Mouse (Mus musculus) WW6 (cell line): ENCODE data around the gene Xrcc5.

Experiments used
- DNase-seq: peaks from one replicate; pipeline ENCODE4 v3.0.0-alpha.2; 2013; ENCODE audit warnings: low read depth, low spot score

The Xrcc5 gene

GRCm38 (mm10) chr1:72307317-72307798, at the start of gene Xrcc5:
Xrcc5 (plus strand) TSS chr1:72307421.
- DNase-seq, result peak; percentile 97

GRCm38 (mm10) chr1:72263099-72263498, 44.1 kb upstream of the Xrcc5 start:
- DNase-seq, result no peak

GRCm38 (mm10) chr1:72278085-72278484, 29.1 kb upstream of the Xrcc5 start:
- DNase-seq, result no peak

GRCm38 (mm10) chr1:72282604-72283003, 24.6 kb upstream of the Xrcc5 start:
- DNase-seq, result no peak

GRCm38 (mm10) chr1:72283992-72284485, 23.2 kb upstream of the Xrcc5 start, which contains the start of the genes Pecr and Tmem169:
Pecr (minus strand) TSS chr1:72284314.
Tmem169 (plus strand) TSS chr1:72284369.
- peak; percentile 80 for DNase-seq

- no peak for DNase-seq
Measured at GRCm38 (mm10) chr1:72284539-72284938, 22.7 kb upstream of the Xrcc5 start.

GRCm38 (mm10) chr1:72286904-72287303, 20.3 kb upstream of the Xrcc5 start:
- no peak for DNase-seq

GRCm38 (mm10) chr1:72287893-72288292, 19.3 kb upstream of the Xrcc5 start:
- no peak for DNase-seq

- no peak for DNase-seq
Measured at GRCm38 (mm10) chr1:72288527-72289150, 18.6 kb upstream of the Xrcc5 start.

GRCm38 (mm10) chr1:72290896-72291295, 16.3 kb upstream of the Xrcc5 start:
- no peak for DNase-seq

GRCm38 (mm10) chr1:72291421-72291820, 15.8 kb upstream of the Xrcc5 start:
- no peak for DNase-seq

GRCm38 (mm10) chr1:72291925-72292324, 15.3 kb upstream of the Xrcc5 start:
- no peak for DNase-seq

GRCm38 (mm10) chr1:72293869-72294663, 13.2 kb upstream of the Xrcc5 start:
- no peak for DNase-seq

- DNase-seq, result no peak
Measured at GRCm38 (mm10) chr1:72295746-72296145, 11.5 kb upstream of the Xrcc5 start.

GRCm38 (mm10) chr1:72301845-72302244, 5.4 kb upstream of the Xrcc5 start:
- DNase-seq, result no peak

GRCm38 (mm10) chr1:72306241-72306640, 980 bp upstream of the Xrcc5 start:
- no peak for DNase-seq

GRCm38 (mm10) chr1:72306679-72307181, 491 bp upstream of the Xrcc5 start:
- DNase-seq, result peak; percentile 5

GRCm38 (mm10) chr1:72308919-72309318, 1.7 kb downstream of the Xrcc5 start:
- DNase-seq, result no peak

GRCm38 (mm10) chr1:72309744-72310424, 2.7 kb downstream of the Xrcc5 start:
- DNase-seq, result no peak

- peak; percentile 26 for DNase-seq
Measured at GRCm38 (mm10) chr1:72312701-72313398, 5.6 kb downstream of the Xrcc5 start.

- peak; percentile 33 for DNase-seq
Measured at GRCm38 (mm10) chr1:72313399-72314039, 6.3 kb downstream of the Xrcc5 start.
